Mouse (Mus musculus): ENCODE measurements at regions not wholly inside any gene's neighbourhood (a gene's known extent, or its start where the extent isn't known, plus 50 kb on each side); places are given as distances from the start of the nearest gene placed in this dataset.
"Not testable (repeated sequence)": the region's sequence is repeated elsewhere in the genome, so short reads cannot be mapped to it uniquely, and the experiment has no call there.

DNA sequence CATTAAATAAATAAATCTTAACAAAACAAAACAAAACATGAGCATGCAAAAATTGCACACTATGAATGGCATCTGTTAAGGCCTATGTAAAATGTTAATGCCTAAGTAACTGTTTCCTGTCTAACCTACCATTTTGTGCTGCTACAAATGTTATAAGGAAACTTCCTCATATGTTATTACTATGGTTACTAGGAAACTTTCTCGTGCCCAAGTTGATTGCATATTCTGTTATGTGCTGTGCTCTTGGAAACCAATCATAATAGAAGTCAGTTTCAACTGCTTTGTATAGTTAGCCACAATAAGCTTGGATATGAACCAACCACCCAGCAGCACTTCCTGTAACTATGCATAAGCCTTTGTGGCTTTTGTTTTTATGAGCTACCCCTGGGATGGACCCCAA, 147.0 kb upstream of the Emcn start:
- intact Hi-C loops (cut with DNase I) = no loop called here
- Histone ChIP-seq H3K27ac (no peak overlapping the region), H3K4me3 (no peak overlapping the region)
- no peak for DNase-seq
- TF ChIP-seq CTCF (IDR thresholded peaks at IDR 0.05) = no peak

GRCm38 (mm10) chr3:137211667-137212066, 129.2 kb upstream of the Emcn start:
- TF ChIP-seq CTCF (IDR thresholded peaks at IDR 0.05) = no peak
- Histone ChIP-seq H3K27ac (no peak overlapping the region), H3K4me3 (no peak overlapping the region)
- intact Hi-C loops (cut with DNase I) = no loop called here
- DNase-seq = no peak

- no peak for TF ChIP-seq CTCF (IDR thresholded peaks at IDR 0.05)
- intact Hi-C loops (cut with DNase I) = no loop called here
- Histone ChIP-seq H3K4me3 (no peak overlapping the region), H3K27ac (no peak overlapping the region)
- no peak for DNase-seq
Observed at GRCm38 (mm10) chr3:137216036-137216435, 124.8 kb upstream of the Emcn start.

DNA sequence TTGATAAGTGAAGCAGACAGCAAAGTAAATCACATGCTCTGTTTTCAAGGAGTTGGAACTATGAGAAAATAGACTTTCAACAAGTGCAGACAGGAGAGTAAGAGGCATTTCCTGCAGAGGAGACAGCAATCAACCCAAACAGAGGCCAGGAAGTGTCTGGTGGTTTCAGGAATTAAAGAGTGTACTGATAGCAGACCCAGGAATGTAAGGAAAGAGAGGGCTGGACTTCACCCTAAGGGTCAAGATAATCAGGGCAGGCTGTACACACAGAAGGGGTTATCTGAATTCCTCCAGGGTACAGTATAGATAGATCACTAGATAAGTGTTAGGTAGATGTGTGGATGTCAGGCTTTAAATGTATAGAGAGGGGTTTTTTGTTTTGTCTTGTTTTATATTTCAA, 123.6 kb upstream of the Emcn start:
- TF ChIP-seq CTCF (IDR thresholded peaks at IDR 0.05) = no peak
- DNase-seq = no peak
- no peak overlapping the region for H3K4me3 ChIP-seq
- no peak overlapping the region for H3K27ac ChIP-seq
- intact Hi-C loops (cut with DNase I) = no loop called here

DNA sequence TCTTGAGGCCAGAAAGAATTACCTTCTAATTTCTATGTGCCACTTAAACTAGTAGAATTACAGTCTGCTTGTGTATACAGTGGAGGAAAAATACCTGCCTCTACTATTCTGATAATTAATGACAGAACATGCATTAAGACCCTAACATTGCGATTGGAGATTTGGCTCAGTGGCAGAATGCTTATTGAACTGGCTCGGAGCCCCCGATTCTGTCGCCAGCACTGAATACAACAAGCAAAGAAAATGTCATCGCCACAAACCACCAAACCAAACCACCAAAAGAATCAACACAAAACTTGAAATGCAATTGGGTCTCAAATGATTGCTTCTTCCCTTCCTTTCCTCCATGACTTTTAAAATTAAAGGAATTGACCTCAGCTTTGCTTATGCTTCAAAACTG, 122.9 kb upstream of the Emcn start:
- H3K27ac ChIP-seq = no peak overlapping the region

DNA sequence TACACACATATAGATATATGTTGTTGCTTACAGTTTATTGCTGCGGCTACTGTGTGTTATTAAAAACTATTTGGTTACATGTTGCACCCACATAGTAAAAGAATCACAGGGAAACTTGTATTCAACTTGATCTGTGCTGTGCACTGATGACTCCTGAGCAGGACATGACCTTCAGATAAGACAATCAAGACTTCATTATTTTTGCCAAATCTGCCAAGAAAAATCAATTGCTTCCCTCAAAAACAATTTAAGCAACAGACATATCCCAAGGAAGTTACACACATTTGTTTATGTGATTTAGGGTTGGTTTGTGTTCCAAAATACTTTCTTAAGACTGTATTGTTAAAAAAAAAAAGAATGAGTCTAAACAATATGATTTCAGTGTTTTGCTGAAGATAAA, 114.7 kb upstream of the Emcn start:
- H3K27ac ChIP-seq = no peak overlapping the region
- TF ChIP-seq CTCF (IDR thresholded peaks at IDR 0.05) = no peak
- no peak overlapping the region for H3K4me3 ChIP-seq
- DNase-seq = no peak
- intact Hi-C loops (cut with DNase I) = no loop called here

More for the DNA sequence above, 122.9 kb upstream of the Emcn start:
- H3K4me3 ChIP-seq = no peak overlapping the region
- intact Hi-C loops (cut with DNase I) = no loop called here
- TF ChIP-seq CTCF (IDR thresholded peaks at IDR 0.05) = no peak
- DNase-seq = no peak

GRCm38 (mm10) chr3:137227122-137227838, 113.6 kb upstream of the Emcn start:
- TF ChIP-seq CTCF (IDR thresholded peaks at IDR 0.05) = no peak
- no peak for DNase-seq
- no peak overlapping the region for H3K27ac ChIP-seq
- H3K4me3 ChIP-seq = no peak overlapping the region
- intact Hi-C loops (cut with DNase I) = no loop called here

DNA sequence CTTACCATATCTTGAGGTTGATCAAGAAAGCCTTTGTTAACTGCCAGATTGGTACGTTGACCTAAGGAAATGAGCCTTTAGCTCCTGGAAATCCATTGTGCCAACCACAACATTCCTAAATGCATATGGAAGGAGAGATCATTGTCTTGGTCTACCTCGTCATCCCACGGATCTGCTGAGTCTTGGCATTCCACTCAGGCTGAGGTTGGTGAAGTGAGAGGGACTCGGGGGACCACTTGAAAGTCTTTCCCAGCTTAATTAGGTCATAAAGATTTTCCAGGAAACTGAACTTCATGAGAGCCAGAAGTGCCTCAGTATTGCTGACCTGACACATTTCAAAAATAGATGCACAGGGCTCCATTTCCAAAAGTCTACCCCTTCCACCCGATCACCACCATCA, 112.5 kb upstream of the Emcn start:
- TF ChIP-seq CTCF (IDR thresholded peaks at IDR 0.05) = no peak
- H3K27ac ChIP-seq = no peak overlapping the region
- intact Hi-C loops (cut with DNase I) = no loop called here
- no peak overlapping the region for H3K4me3 ChIP-seq
- DNase-seq = no peak

- TF ChIP-seq CTCF (IDR thresholded peaks at IDR 0.05) = no peak
- H3K27ac ChIP-seq = peak overlapping the region; percentile 51; the same call in 1 of the 2 replicates
- H3K4me3 ChIP-seq = no peak overlapping the region
- intact Hi-C loops (cut with DNase I) = no loop called here
- DNase-seq = no peak
Observed at GRCm38 (mm10) chr3:137242877-137243276, 98.0 kb upstream of the Emcn start.

- intact Hi-C loops (cut with DNase I) = no loop called here
- DNase-seq = no peak
Observed at GRCm38 (mm10) chr3:137263907-137264306, 77.0 kb upstream of the Emcn start.

DNA sequence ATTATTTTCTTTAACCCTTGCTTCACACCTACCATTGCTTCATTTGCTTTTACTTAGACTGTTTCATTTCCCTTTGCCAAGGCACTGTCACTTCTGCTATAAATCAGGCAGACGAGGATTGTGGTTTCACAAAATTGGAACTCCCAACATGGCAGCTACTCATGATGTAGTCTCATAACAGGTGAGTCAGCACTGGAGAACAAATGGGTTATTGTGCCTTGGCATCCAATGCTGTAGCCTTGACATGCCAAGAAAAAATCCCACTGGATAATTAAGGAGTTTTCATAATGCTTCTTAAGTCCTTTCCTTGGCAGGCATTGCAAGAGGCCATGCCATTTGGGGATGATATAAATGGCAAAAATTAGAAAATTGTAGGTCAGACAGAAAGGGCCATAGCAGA, 73.1 kb upstream of the Emcn start:
- Histone ChIP-seq H3K4me3 (no peak overlapping the region), H3K27ac (no peak overlapping the region)
- intact Hi-C loops (cut with DNase I) = no loop called here
- no peak for DNase-seq
- TF ChIP-seq CTCF (IDR thresholded peaks at IDR 0.05) = no peak

More at GRCm38 (mm10) chr3:137263907-137264306, 77.0 kb upstream of the Emcn start:
- TF ChIP-seq CTCF (IDR thresholded peaks at IDR 0.05) = no peak
- no peak overlapping the region for H3K27ac ChIP-seq
- no peak overlapping the region for H3K4me3 ChIP-seq

DNA sequence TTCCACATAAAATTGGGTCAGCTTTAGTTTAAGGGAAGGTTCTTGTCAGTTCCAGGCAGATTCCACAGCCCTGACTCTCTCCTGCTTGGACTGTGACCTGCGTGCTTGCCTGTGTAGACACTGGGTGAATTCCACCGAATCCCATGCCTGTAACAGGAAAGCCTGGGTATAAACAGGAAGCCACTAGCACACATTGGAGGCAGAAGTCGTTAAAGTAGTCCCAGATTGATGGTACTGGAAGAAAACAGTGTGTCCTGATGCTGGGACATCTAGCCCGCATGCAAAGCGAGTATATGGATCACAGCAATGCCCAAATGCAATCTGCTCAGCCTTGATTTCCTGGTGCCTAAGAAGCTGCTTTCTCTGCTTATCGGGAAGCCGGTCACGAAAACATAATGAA, 65.4 kb upstream of the Emcn start:
- no peak for TF ChIP-seq CTCF (IDR thresholded peaks at IDR 0.05)
- Histone ChIP-seq H3K27ac (no peak overlapping the region), H3K4me3 (no peak overlapping the region)
- no peak for DNase-seq
- intact Hi-C loops (cut with DNase I) = no loop called here

GRCm38 (mm10) chr3:137279284-137279683, 61.6 kb upstream of the Emcn start:
- DNase-seq = no peak
- no peak for TF ChIP-seq CTCF (IDR thresholded peaks at IDR 0.05)
- intact Hi-C loops (cut with DNase I) = no loop called here
- Histone ChIP-seq H3K27ac (no peak overlapping the region), H3K4me3 (no peak overlapping the region)

DNA sequence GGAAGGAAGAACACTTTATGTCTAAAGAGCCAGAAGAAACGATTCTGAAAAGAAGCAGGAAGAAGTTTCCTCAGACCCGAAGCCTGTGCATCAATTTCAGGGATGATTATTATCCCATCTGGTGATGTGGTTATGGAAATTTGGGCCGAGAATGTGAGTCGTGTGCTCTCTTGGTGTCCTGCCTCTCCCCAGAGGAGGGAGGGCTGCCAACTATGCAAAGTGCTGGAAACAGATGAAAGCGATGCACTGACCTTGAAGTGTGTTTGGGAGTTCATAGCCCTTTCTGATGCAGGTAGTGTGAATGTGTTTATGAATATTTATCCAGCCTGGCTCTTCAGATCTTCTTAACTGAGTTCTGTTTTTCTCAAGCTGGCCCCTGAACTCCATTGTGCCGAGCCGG, 59.8 kb upstream of the Emcn start:
- peak overlapping the region; percentile 56; the same call in 1 of the 2 replicates for H3K27ac ChIP-seq
- peak; percentile 59 for DNase-seq
- intact Hi-C loops (cut with DNase I) = no loop called here
- no peak for TF ChIP-seq CTCF (IDR thresholded peaks at IDR 0.05)
- peak overlapping the region; percentile 9; the same call in 1 of the 2 replicates for H3K4me3 ChIP-seq

- H3K27ac ChIP-seq; intact Hi-C loops (cut with DNase I); DNase-seq; H3K4me3 ChIP-seq: not testable (repeated sequence)
Observed at GRCm38 (mm10) chr3:137287558-137287957, 53.3 kb upstream of the Emcn start.

Measured in gastrocnemius, adult 2 months (tissue).